Mouse (Mus musculus) erythroblast, embryonic 14.5 days (primary cell): ENCODE measurements around the gene Lpcat2.

Experiments
- GATA1 ChIP-seq: IDR thresholded peaks from 2 replicates; pipeline ENCODE4 v1.6.1; 2012; ENCODE audit warnings: low read length, inconsistent platforms, mixed read lengths
- TAL1 ChIP-seq: IDR thresholded peaks from 3 replicates; pipeline ENCODE4 v1.6.1; 2012; ENCODE audit warnings: low read length, inconsistent platforms, mixed read lengths

DNA sequence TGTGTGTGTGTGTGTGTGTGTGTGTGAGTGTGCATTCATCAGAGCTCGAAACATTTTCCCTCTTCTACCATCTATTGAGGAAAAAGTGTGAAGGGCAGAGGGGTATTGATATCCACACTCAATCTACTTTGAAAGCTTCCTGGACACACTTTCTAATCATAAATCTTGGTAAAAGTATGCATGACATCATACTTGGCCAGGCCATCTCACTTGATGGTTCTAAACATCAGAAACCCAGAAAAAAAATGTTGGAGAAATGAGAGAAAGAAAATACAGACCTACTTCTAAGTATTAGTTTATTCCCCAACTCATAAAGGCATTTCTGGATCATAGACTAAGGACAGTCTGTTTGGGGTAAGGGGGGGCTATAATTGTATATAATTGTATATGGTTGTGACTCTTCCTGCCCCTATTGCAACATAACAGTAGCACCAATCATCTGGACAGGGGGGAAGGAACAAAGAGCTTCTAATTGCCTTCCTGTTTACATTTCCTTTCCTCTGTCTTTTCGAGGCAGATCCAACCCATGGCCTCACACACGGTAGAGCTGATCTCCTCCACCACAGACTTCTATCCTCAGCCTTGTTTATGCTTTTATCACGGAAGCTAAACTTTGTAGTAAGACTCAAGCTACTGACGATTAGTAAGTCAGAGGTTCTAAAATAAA lies 20.9 kb upstream of the Lpcat2 start:
- TF ChIP-seq GATA1 = no peak
- no peak for TF ChIP-seq TAL1
